Mouse (Mus musculus): ENCODE data around the gene Smpd4. TPM values are rescaled to one million over a fixed set of nuclear protein-coding genes. Genes with fewer than 3 reads are reported as not detected.

Gene Smpd4
- polyA plus RNA-seq, 1 experiment = 134 TPM

- no peaks in the 10 kb centered on the region for H3K27me3 ChIP-seq (ENCODE audit: control insufficient read depth, insufficient read depth, low read length)
- WGBS = 95% methylated on average over 4 of the region's 4 CpGs
- TF ChIP-seq CTCF (IDR thresholded peaks at IDR 0.05; ENCODE audit: borderline replicate concordance, control insufficient read depth, extremely low read depth, insufficient read depth, low read length, poor library complexity) (no peak), POLR2A (IDR thresholded peaks at IDR 0.05; ENCODE audit: control insufficient read depth, extremely low read depth, insufficient read depth, low read length, poor library complexity) (no peak)
- H3K4me3 ChIP-seq (ENCODE audit: control insufficient read depth, insufficient read depth, low read length) = no peak overlapping the region
- DNase-seq = no peak
- H3K4me1 ChIP-seq (replicated peaks; ENCODE audit: control insufficient read depth, insufficient read depth, low read length) = no peaks in the 10 kb centered on the region
- no peak overlapping the region for H3K27ac ChIP-seq (ENCODE audit: control insufficient read depth, insufficient read depth, low read length)
- H3K36me3 ChIP-seq (ENCODE audit: control insufficient read depth, insufficient read depth, low read length) = peaks cover 38% of the 10 kb centered on the region
Measured at GRCm38 (mm10) chr16:17652607-17653006, 33.5 kb downstream of the Smpd4 start.

DNA sequence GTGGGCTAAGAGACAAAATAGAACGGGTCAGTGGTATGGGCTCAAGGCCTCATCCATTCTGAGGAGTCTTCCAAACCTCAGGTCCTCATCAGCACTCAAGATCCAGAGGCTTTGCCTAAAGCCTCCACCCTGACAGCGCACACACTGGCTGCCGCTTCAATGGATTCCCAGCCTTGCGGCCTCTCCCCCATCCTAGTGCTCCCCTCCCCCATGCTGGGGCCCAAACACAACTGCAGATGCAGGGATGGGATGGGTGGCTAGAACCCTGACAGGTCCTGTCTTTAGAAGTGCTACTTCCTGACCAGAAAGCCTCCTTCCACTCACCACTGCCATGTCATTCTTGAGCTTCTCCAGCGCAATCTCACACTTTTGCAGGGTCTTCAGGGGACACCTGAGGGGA is 34.4 kb downstream of the Smpd4 start:
- peaks cover 38% of the 10 kb centered on the region for H3K36me3 ChIP-seq (ENCODE audit: control insufficient read depth, insufficient read depth, low read length)
- no peak for DNase-seq
- H3K27me3 ChIP-seq (ENCODE audit: control insufficient read depth, insufficient read depth, low read length) = no peaks in the 10 kb centered on the region
- 100% methylated on average over 5 of the region's 5 CpGs for WGBS
- H3K27ac ChIP-seq (ENCODE audit: control insufficient read depth, insufficient read depth, low read length) = no peak overlapping the region
- H3K4me1 ChIP-seq (replicated peaks; ENCODE audit: control insufficient read depth, insufficient read depth, low read length) = no peaks in the 10 kb centered on the region
- no peak for TF ChIP-seq CTCF (IDR thresholded peaks at IDR 0.05; ENCODE audit: borderline replicate concordance, control insufficient read depth, extremely low read depth, insufficient read depth, low read length, poor library complexity)
- TF ChIP-seq POLR2A (IDR thresholded peaks at IDR 0.05; ENCODE audit: control insufficient read depth, extremely low read depth, insufficient read depth, low read length, poor library complexity) = no peak
- no peak overlapping the region for H3K4me3 ChIP-seq (ENCODE audit: control insufficient read depth, insufficient read depth, low read length)

DNA sequence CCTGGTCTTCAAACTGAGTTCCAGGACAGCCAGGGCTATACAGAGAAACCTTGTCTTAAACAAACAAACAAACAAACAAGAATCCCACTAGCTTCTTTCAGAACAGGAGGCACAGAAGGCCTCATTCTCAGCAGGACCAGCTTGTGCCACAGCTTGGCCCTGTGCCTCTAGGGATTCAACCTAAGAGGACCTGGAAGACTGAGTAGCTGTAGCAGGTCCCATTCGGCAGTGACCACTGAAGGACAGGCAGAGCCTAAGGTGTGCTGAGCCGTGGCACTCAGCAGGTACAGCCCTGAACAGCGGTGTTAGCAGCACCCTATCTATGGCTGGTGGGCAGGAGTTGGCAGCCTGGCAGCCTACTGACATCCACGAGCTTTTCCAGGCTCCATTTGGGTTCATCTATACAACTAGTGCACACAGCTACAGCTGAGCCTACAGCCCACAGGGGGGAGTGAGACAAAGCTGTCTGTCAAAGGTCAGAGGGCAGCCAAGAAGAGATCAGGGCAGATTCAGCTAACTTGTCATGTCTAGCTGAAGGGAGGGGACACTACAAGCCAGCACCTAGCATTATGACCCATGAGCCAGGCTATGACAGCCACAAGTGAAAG is 35.1 kb downstream of the Smpd4 start:
- no peaks in the 10 kb centered on the region for H3K27me3 ChIP-seq (ENCODE audit: control insufficient read depth, insufficient read depth, low read length)
- no peak overlapping the region for H3K27ac ChIP-seq (ENCODE audit: control insufficient read depth, insufficient read depth, low read length)
- 94% methylated on average over 4 of the region's 4 CpGs for WGBS
- no peak for TF ChIP-seq POLR2A (IDR thresholded peaks at IDR 0.05; ENCODE audit: control insufficient read depth, extremely low read depth, insufficient read depth, low read length, poor library complexity)
- no peak for TF ChIP-seq CTCF (IDR thresholded peaks at IDR 0.05; ENCODE audit: borderline replicate concordance, control insufficient read depth, extremely low read depth, insufficient read depth, low read length, poor library complexity)
- no peak overlapping the region for H3K4me3 ChIP-seq (ENCODE audit: control insufficient read depth, insufficient read depth, low read length)
- no peaks in the 10 kb centered on the region for H3K4me1 ChIP-seq (replicated peaks; ENCODE audit: control insufficient read depth, insufficient read depth, low read length)
- no peak for DNase-seq
- peaks cover 38% of the 10 kb centered on the region for H3K36me3 ChIP-seq (ENCODE audit: control insufficient read depth, insufficient read depth, low read length)

GRCm38 (mm10) chr16:17656212-17656871 is 37.2 kb downstream of the Smpd4 start:
- Histone ChIP-seq H3K4me3 (ENCODE audit: control insufficient read depth, insufficient read depth, low read length) (no peak overlapping the region), H3K4me1 (replicated peaks; ENCODE audit: control insufficient read depth, insufficient read depth, low read length) (no peaks in the 10 kb centered on the region), H3K27ac (ENCODE audit: control insufficient read depth, insufficient read depth, low read length) (no peak overlapping the region), H3K27me3 (ENCODE audit: control insufficient read depth, insufficient read depth, low read length) (no peaks in the 10 kb centered on the region), H3K36me3 (ENCODE audit: control insufficient read depth, insufficient read depth, low read length) (peaks cover 46% of the 10 kb centered on the region)
- DNase-seq = no peak
- TF ChIP-seq CTCF (IDR thresholded peaks at IDR 0.05; ENCODE audit: borderline replicate concordance, control insufficient read depth, extremely low read depth, insufficient read depth, low read length, poor library complexity) (no peak), POLR2A (IDR thresholded peaks at IDR 0.05; ENCODE audit: control insufficient read depth, extremely low read depth, insufficient read depth, low read length, poor library complexity) (no peak)
- WGBS = 91% methylated on average over 5 of the region's 5 CpGs

GRCm38 (mm10) chr16:17665568-17665967 is 46.4 kb downstream of the Smpd4 start:
- no peaks in the 10 kb centered on the region for H3K27me3 ChIP-seq (ENCODE audit: control insufficient read depth, insufficient read depth, low read length)
- TF ChIP-seq POLR2A (IDR thresholded peaks at IDR 0.05; ENCODE audit: control insufficient read depth, extremely low read depth, insufficient read depth, low read length, poor library complexity) (no peak), CTCF (IDR thresholded peaks at IDR 0.05; ENCODE audit: borderline replicate concordance, control insufficient read depth, extremely low read depth, insufficient read depth, low read length, poor library complexity) (no peak)
- DNase-seq = no peak
- peaks cover 43% of the 10 kb centered on the region for H3K36me3 ChIP-seq (ENCODE audit: control insufficient read depth, insufficient read depth, low read length)
- H3K4me1 ChIP-seq (replicated peaks; ENCODE audit: control insufficient read depth, insufficient read depth, low read length) = no peaks in the 10 kb centered on the region
- no peak overlapping the region for H3K27ac ChIP-seq (ENCODE audit: control insufficient read depth, insufficient read depth, low read length)
- H3K4me3 ChIP-seq (ENCODE audit: control insufficient read depth, insufficient read depth, low read length) = no peak overlapping the region

- H3K27me3 ChIP-seq (ENCODE audit: control insufficient read depth, insufficient read depth, low read length) = no peaks in the 10 kb centered on the region
- H3K4me1 ChIP-seq (replicated peaks; ENCODE audit: control insufficient read depth, insufficient read depth, low read length) = no peaks in the 10 kb centered on the region
- DNase-seq = no peak
- TF ChIP-seq CTCF (IDR thresholded peaks at IDR 0.05; ENCODE audit: borderline replicate concordance, control insufficient read depth, extremely low read depth, insufficient read depth, low read length, poor library complexity) (no peak), POLR2A (IDR thresholded peaks at IDR 0.05; ENCODE audit: control insufficient read depth, extremely low read depth, insufficient read depth, low read length, poor library complexity) (no peak)
- H3K4me3 ChIP-seq (ENCODE audit: control insufficient read depth, insufficient read depth, low read length) = no peak overlapping the region
- H3K27ac ChIP-seq (ENCODE audit: control insufficient read depth, insufficient read depth, low read length) = no peak overlapping the region
- peaks cover 38% of the 10 kb centered on the region for H3K36me3 ChIP-seq (ENCODE audit: control insufficient read depth, insufficient read depth, low read length)
Measured at GRCm38 (mm10) chr16:17669886-17670285, 50.7 kb downstream of the Smpd4 start.

Other genes with a start within 250 kb of the Smpd4 start
- 7.5 and 8.1 TPM in 2 replicates for gene Snap29, start 213.4 kb upstream of the Smpd4 start, polyA plus RNA-seq (2012; rRNA removed)
- gene Pi4ka, start 213.0 kb upstream of the Smpd4 start, polyA plus RNA-seq (2012; rRNA removed) = 75.5 and 78.4 TPM in 2 replicates
- gene Crkl, start 167.4 kb upstream of the Smpd4 start, polyA plus RNA-seq (2012; rRNA removed) = 147 and 200 TPM in 2 replicates
- gene Aifm3, start 129.7 kb upstream of the Smpd4 start, polyA plus RNA-seq (2012; rRNA removed) = 0.93 and 1.4 TPM in 2 replicates
- gene Lztr1, start 110.7 kb upstream of the Smpd4 start, polyA plus RNA-seq (2012; rRNA removed) = 291 and 303 TPM in 2 replicates
- 139 and 141 TPM in 2 replicates for gene Thap7, start 88.2 kb upstream of the Smpd4 start, polyA plus RNA-seq (2012; rRNA removed)
- 0.10 and 0.11 TPM in 2 replicates for gene Lrrc74b, start 58.1 kb upstream of the Smpd4 start, polyA plus RNA-seq (2012; rRNA removed)
- gene P2rx6, start 57.5 kb upstream of the Smpd4 start, polyA plus RNA-seq (2012; rRNA removed) = 1.6 and 1.8 TPM in 2 replicates
- 5.0 and 6.5 TPM in 2 replicates for gene Slc7a4, start 36.1 kb upstream of the Smpd4 start, polyA plus RNA-seq (2012; rRNA removed)
- 0.50 and 0.61 TPM in 2 replicates for gene Ccdc74a, start 27.1 kb downstream of the Smpd4 start, polyA plus RNA-seq (2012; rRNA removed)
- 286 and 308 TPM in 2 replicates for gene Med15, start 113.5 kb downstream of the Smpd4 start, polyA plus RNA-seq (2012; rRNA removed)
- gene Klhl22, start 140.3 kb downstream of the Smpd4 start, polyA plus RNA-seq (2012; rRNA removed) = 72.7 and 75.1 TPM in 2 replicates
- gene Scarf2, start 177.9 kb downstream of the Smpd4 start, polyA plus RNA-seq (2012; rRNA removed) = 41.0 and 41.2 TPM in 2 replicates
- gene B830017H08Rik, start 213.8 kb downstream of the Smpd4 start, polyA plus RNA-seq (2012; rRNA removed) = not detected in 2 replicates
- gene Car15, start 219.0 kb downstream of the Smpd4 start, polyA plus RNA-seq (2012; rRNA removed) = 22.4 and 27.4 TPM in 2 replicates

All from thymus, adult 2 months (tissue).